Mouse (Mus musculus) neural tube, embryonic 15.5 days (tissue): Measurements from ENCODE around the gene Fosl2. TPM values are rescaled to one million over a fixed set of nuclear protein-coding genes. Genes with fewer than 3 reads are reported as not detected.

ENCODE experiments used
- ATAC-seq: fragments of 200-750 bp; cut with Nextera tagmentation; 2 replicates; pipeline ENCODE4 v1.8.0; 2017; ENCODE audit warnings: mild to moderate bottlenecking, moderate TSS enrichment, moderate library complexity; ENCODE audit not compliant: low FRiP score
- H3K27ac ChIP-seq: fragments of 300-500 bp; sonication (generic); replicated peaks from 2 replicates; pipeline ENCODE4 v1.5.1; 2015; ENCODE audit warnings: mild to moderate bottlenecking, inconsistent platforms
- H3K27me3 ChIP-seq: fragments of 300-500 bp; sonication (generic); replicated peaks from 2 replicates; pipeline ENCODE4 v1.6.1; 2015; ENCODE audit warnings: inconsistent platforms
- H3K36me3 ChIP-seq: fragments of 300-500 bp; sonication (generic); 2 replicates; pipeline ENCODE4 v1.6.1; 2015; ENCODE audit warnings: inconsistent platforms
- H3K4me1 ChIP-seq: fragments of 300-500 bp; sonication (generic); 2 replicates; pipeline ENCODE4 v1.6.1; 2015; ENCODE audit warnings: inconsistent platforms
- H3K4me2 ChIP-seq: fragments of 300-500 bp; sonication (generic); 2 replicates; pipeline ENCODE4 v1.6.1; 2015; ENCODE audit warnings: inconsistent platforms, mild to moderate bottlenecking, moderate library complexity
- H3K4me3 ChIP-seq: fragments of 300-500 bp; sonication (generic); replicated peaks from 2 replicates; pipeline ENCODE4 v1.5.1; 2015; ENCODE audit warnings: mild to moderate bottlenecking, inconsistent platforms
- H3K9ac ChIP-seq: fragments of 300-500 bp; sonication (generic); replicated peaks from 2 replicates; pipeline ENCODE4 v1.6.1; 2015; ENCODE audit warnings: mild to moderate bottlenecking, inconsistent platforms
- H3K9me3 ChIP-seq: fragments of 300-500 bp; sonication (generic); replicated peaks from 2 replicates; pipeline ENCODE4 v1.6.1; 2016; ENCODE audit warnings: inconsistent platforms
- WGBS: fragments of 180-500 bp; shearing (Covaris S2); methylation state at CpG from one replicate; pipeline ENCODE4 v1.1.7; 2015; ENCODE audit warnings: mixed read lengths; 5-methylcytosine and 5-hydroxymethylcytosine counted together
- polyA plus RNA-seq: library from polyadenylated mRNA; unstranded; fragments of >200 nt; fragmentation: Nextera tagmentation; extraction: Ambion mirVana; gene quantifications from 2 replicates; pipeline ENCODE4 v1.2.1, GENCODE M21; 2015

The Fosl2 gene
- 0.72 and 1.7 TPM in 2 replicates for polyA plus RNA-seq

DNA sequence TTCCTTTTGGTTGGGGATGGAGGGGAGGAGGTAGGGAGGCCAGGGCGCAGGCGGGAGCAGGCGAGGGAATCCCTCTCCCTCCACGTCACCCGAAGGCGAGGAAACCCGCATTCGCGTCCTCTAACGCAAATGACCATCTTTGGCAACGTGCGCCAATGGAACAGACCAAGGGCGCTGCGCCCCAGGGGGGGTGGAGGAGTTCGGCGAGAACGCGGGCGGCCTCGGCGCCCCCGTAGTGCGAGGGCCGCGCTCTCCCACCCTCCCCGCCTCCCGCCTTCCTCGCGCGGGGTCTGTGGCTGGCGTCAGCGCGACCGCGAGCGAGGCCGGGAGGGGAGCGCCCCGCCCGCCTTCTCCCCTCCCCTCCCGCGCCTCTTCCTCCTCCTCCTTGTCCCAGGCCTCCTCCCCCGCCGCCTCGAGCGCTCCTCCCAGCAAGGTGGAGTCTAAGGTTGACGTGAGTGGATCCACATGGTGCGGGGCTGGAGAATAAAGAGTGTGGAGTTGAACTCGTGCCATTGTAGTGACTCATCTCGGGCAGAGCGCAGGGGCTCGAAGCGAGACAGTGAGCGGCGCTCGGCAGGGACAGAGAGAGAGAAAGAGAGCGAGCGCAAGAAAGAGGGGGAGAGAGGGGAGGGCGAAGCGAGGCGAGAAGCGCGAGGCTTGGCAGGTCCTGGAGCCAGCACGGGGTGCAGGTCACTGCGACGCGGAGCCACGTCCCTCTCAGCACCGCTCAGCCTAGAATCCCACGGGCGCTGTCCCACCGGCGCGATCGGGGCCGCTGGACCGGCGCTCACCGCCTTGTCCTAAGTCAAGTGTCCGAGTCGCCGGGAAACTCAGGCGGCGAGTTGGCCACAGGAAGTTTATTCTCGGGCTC lies at the start of gene Fosl2:
TSS of gene Fosl2 (plus strand) at position 466 of the 871 bp plus-strand sequence.
- no peaks in the 10 kb centered on the region for H3K9me3 ChIP-seq
- peak; percentile 91 for ATAC-seq
- H3K4me3 ChIP-seq: peak within 1 kb of the TSS; percentile 62
- peak within 1 kb of the TSS; percentile 87 for H3K27ac ChIP-seq
- peaks cover 56% of the 10 kb centered on the region for H3K27me3 ChIP-seq
- H3K9ac ChIP-seq: peak within 1 kb of the TSS; percentile 73
- peak within 1 kb of the TSS; percentile 98 for H3K4me2 ChIP-seq
- WGBS: 0% methylated on average over 74 of the region's 85 CpGs
- peaks cover 41% of the 10 kb centered on the region for H3K4me1 ChIP-seq
- H3K36me3 ChIP-seq: no peaks in the 10 kb centered on the region

- H3K9ac ChIP-seq: no peak overlapping the region
- H3K9me3 ChIP-seq: no peaks in the 10 kb centered on the region
- WGBS: 98% methylated on average over 2 of the region's 2 CpGs
- H3K27ac ChIP-seq: no peak overlapping the region
- H3K27me3 ChIP-seq: no peaks in the 10 kb centered on the region
- ATAC-seq: no peak
- no peaks in the 10 kb centered on the region for H3K36me3 ChIP-seq
- H3K4me3 ChIP-seq: no peak overlapping the region
- H3K4me2 ChIP-seq: no peak overlapping the region
- peaks cover 2% of the 10 kb centered on the region for H3K4me1 ChIP-seq
Observed at GRCm38 (mm10) chr5:32085971-32086370, 49.6 kb upstream of the Fosl2 start.

GRCm38 (mm10) chr5:32086526-32087090 lies 49.0 kb upstream of the Fosl2 start:
- no peak for ATAC-seq
- Histone ChIP-seq H3K4me3 (no peak overlapping the region), H3K36me3 (no peaks in the 10 kb centered on the region), H3K4me1 (no peaks in the 10 kb centered on the region), H3K9ac (no peak overlapping the region), H3K9me3 (no peaks in the 10 kb centered on the region), H3K27me3 (no peaks in the 10 kb centered on the region), H3K4me2 (no peak overlapping the region), H3K27ac (no peak overlapping the region)
- 86% methylated on average over 6 of the region's 6 CpGs for WGBS

- 55% methylated on average over 5 of the region's 5 CpGs for WGBS
- no peak overlapping the region for H3K9ac ChIP-seq
- no peak for ATAC-seq
- no peak overlapping the region for H3K4me3 ChIP-seq
- H3K9me3 ChIP-seq: no peaks in the 10 kb centered on the region
- H3K36me3 ChIP-seq: no peaks in the 10 kb centered on the region
- no peaks in the 10 kb centered on the region for H3K27me3 ChIP-seq
- no peaks in the 10 kb centered on the region for H3K4me1 ChIP-seq
- no peak overlapping the region for H3K4me2 ChIP-seq
- H3K27ac ChIP-seq: no peak overlapping the region
Observed at GRCm38 (mm10) chr5:32089481-32089880, 46.1 kb upstream of the Fosl2 start.

DNA sequence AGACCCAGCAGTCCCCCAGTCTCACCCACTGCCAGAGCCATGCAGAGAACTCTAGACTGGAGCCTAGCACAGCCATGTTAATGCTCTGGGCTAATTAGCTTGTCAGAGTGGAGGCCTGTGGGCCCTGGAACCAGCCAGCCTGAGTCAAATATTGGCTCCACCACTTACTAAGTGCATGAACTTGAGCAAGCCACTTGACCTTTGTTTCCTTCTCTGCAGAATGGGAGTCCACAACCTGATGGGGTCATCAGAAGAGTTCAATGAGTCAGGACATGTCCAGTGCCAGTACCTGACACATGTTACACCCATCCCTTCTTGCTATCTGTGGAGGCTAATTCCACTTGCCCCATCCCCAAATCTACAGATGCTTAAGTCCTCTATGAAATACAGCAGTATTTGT lies 43.3 kb upstream of the Fosl2 start:
- ATAC-seq: no peak
- H3K4me2 ChIP-seq: no peak overlapping the region
- H3K36me3 ChIP-seq: no peaks in the 10 kb centered on the region
- no peak overlapping the region for H3K27ac ChIP-seq
- H3K4me3 ChIP-seq: no peak overlapping the region
- H3K9me3 ChIP-seq: no peaks in the 10 kb centered on the region
- H3K4me1 ChIP-seq: no peaks in the 10 kb centered on the region
- H3K27me3 ChIP-seq: no peaks in the 10 kb centered on the region
- no peak overlapping the region for H3K9ac ChIP-seq

GRCm38 (mm10) chr5:32098691-32099090 lies 36.9 kb upstream of the Fosl2 start:
- Histone ChIP-seq H3K9me3 (no peaks in the 10 kb centered on the region), H3K27me3 (no peaks in the 10 kb centered on the region), H3K4me2 (no peak overlapping the region), H3K4me1 (peaks cover 10% of the 10 kb centered on the region), H3K36me3 (no peaks in the 10 kb centered on the region), H3K9ac (no peak overlapping the region), H3K27ac (no peak overlapping the region), H3K4me3 (no peak overlapping the region)
- 84% methylated on average over 3 of the region's 3 CpGs for WGBS
- no peak for ATAC-seq

DNA sequence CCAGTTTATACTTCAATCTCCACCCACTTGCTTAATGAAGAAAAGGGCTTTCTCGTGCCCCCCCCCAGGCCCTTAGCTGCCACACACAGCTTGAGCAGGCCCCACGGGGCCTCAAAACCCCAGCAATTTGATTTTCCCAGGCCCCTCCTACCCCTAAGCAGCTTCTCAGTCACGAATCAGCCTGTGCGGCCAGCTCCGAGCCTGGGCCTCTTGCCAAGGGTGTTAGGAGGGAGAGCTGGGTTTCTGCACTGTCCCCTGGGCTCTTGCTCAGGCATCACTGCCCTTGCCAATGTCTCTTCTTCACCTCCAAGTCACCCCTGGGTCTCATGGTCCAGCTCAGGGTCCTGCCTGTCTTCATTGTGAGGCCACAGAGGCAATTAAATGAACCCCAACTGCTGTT lies 33.1 kb upstream of the Fosl2 start:
- H3K27ac ChIP-seq: no peak overlapping the region
- H3K9me3 ChIP-seq: no peaks in the 10 kb centered on the region
- 0 out of 2 replicates have a peak, but pooled peaks have one; percentile 41 for ATAC-seq
- no peak overlapping the region for H3K4me2 ChIP-seq
- H3K36me3 ChIP-seq: no peaks in the 10 kb centered on the region
- WGBS: 36% methylated on average over 5 of the region's 5 CpGs
- peaks cover 10% of the 10 kb centered on the region for H3K4me1 ChIP-seq
- no peak overlapping the region for H3K9ac ChIP-seq
- H3K27me3 ChIP-seq: no peaks in the 10 kb centered on the region
- no peak overlapping the region for H3K4me3 ChIP-seq

GRCm38 (mm10) chr5:32102971-32103431 lies 32.6 kb upstream of the Fosl2 start:
- WGBS: 87% methylated on average over 6 of the region's 6 CpGs
- Histone ChIP-seq H3K4me1 (peaks cover 10% of the 10 kb centered on the region), H3K9ac (no peak overlapping the region), H3K36me3 (no peaks in the 10 kb centered on the region), H3K4me3 (no peak overlapping the region), H3K27me3 (no peaks in the 10 kb centered on the region), H3K4me2 (no peak overlapping the region), H3K27ac (no peak overlapping the region), H3K9me3 (no peaks in the 10 kb centered on the region)
- no peak for ATAC-seq

- Histone ChIP-seq H3K36me3 (no peaks in the 10 kb centered on the region), H3K27ac (no peak overlapping the region), H3K9ac (no peak overlapping the region), H3K4me1 (peaks cover 10% of the 10 kb centered on the region), H3K27me3 (no peaks in the 10 kb centered on the region), H3K4me3 (no peak overlapping the region), H3K9me3 (no peaks in the 10 kb centered on the region), H3K4me2 (no peak overlapping the region)
- ATAC-seq: no peak
- 100% methylated on average over 1 of the region's 1 CpGs for WGBS
Observed at GRCm38 (mm10) chr5:32103545-32103944, 32.1 kb upstream of the Fosl2 start.

- ATAC-seq: no peak
- no peaks in the 10 kb centered on the region for H3K9me3 ChIP-seq
- H3K4me1 ChIP-seq: peaks cover 10% of the 10 kb centered on the region
- no peaks in the 10 kb centered on the region for H3K27me3 ChIP-seq
- H3K36me3 ChIP-seq: no peaks in the 10 kb centered on the region
- H3K27ac ChIP-seq: no peak overlapping the region
- H3K9ac ChIP-seq: no peak overlapping the region
- WGBS: 88% methylated on average over 12 of the region's 12 CpGs
- H3K4me2 ChIP-seq: no peak overlapping the region
- H3K4me3 ChIP-seq: no peak overlapping the region
Observed at GRCm38 (mm10) chr5:32104119-32104990, 31.2 kb upstream of the Fosl2 start.

DNA sequence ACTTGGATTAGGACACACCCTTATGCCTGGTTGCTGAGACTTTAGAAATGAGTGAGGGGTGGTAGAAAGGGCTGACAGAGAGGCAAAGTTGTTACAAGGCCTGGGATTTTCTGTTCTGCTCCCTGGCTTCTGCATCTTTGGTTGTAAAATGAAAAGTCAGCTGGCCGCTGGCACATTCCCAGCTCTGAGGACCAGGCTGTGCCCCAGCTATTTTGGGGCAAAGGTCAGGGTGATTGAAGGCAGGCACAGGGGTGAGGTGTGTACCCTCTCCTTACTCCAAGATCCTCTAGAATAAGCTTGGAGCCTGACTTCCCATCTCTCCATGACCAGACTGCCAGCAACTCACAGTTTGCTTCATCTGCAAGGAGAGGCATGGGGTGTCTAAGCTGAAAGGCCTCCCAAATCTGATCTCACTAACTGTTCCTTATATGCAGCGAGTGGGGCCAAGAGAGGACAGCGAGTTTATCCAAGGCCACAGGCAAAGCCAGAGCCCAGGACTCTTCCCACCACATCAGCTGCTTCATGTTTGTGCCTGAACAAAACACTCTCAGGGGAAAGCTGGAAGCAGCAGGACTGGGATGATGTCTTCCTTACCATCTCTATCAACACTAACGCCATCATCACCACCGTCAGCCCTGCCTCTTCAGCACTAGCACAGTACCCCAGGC lies 29.0 kb upstream of the Fosl2 start:
- H3K9ac ChIP-seq: no peak overlapping the region
- no peak overlapping the region for H3K27ac ChIP-seq
- no peak for ATAC-seq
- H3K36me3 ChIP-seq: no peaks in the 10 kb centered on the region
- no peak overlapping the region for H3K4me3 ChIP-seq
- H3K4me1 ChIP-seq: peaks cover 10% of the 10 kb centered on the region
- no peak overlapping the region for H3K4me2 ChIP-seq
- H3K27me3 ChIP-seq: no peaks in the 10 kb centered on the region
- no peaks in the 10 kb centered on the region for H3K9me3 ChIP-seq
- WGBS: 85% methylated on average over 5 of the region's 5 CpGs
